Mouse (Mus musculus): ENCODE results near the gene Acsl5. TPM values are rescaled to one million over a fixed set of nuclear protein-coding genes. Genes with fewer than 3 reads are reported as not detected.

The Acsl5 gene
- total RNA-seq, 1 experiment: 17.1 TPM

DNA sequence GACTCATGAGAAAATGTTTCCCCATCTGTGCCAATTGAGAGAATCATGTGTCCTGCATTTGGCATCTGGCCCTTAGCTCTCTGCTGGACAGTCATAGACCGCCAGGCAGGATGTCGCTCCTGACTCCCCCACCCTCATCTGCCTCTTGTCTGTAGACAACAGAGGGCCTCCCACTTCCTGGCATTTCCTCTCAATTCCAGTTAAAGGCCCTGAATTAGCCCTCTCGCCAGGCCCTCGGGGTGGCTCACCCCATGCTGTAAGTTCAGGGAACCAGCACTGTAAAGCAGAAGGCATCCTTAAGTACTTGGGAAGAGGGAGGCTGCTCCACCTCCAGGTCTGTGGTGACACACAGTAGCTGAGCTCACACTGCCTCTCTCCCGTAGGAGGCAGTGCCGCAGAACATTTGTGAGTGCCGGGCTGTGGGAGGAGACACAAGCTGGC lies 6.9 kb upstream of the Acsl5 start:
- H3K9ac ChIP-seq (ENCODE audit: insufficient read depth, low read depth, low read length, poor library complexity, severe bottlenecking): no peak overlapping the region
- no peaks in the 10 kb centered on the region for H3K4me1 ChIP-seq (ENCODE audit: control insufficient read depth in 2 of 2, insufficient read depth in 2 of 2, low read length in 2 of 2, poor library complexity in 1 of 2)
- H3K36me3 ChIP-seq (ENCODE audit: control insufficient read depth, insufficient read depth, low read length, poor library complexity, severe bottlenecking): no peaks in the 10 kb centered on the region
- no peaks in the 10 kb centered on the region for H3K9me3 ChIP-seq (ENCODE audit: control insufficient read depth, insufficient read depth, low read depth, low read length)
- no peak for TF ChIP-seq ZNF384 (IDR thresholded peaks at IDR 0.05; ENCODE audit: low read depth, low read length)
- no peak for DNase-seq (ENCODE audit: low read depth, low spot score)
- no peak overlapping the region for H3K4me3 ChIP-seq (ENCODE audit: insufficient read depth in 1 of 2, low read depth in 1 of 2, low read length in 2 of 2, poor library complexity in 1 of 2, severe bottlenecking in 1 of 2)
- in situ Hi-C loops (cut with MboI; ENCODE audit: low sequenced_read_pairs in 2 of 2, unreplicated experiment in 2 of 2): no loop called here
- no peak overlapping the region for H3K27ac ChIP-seq (ENCODE audit: insufficient read depth, low read depth, low read length, poor library complexity, severe bottlenecking)

DNA sequence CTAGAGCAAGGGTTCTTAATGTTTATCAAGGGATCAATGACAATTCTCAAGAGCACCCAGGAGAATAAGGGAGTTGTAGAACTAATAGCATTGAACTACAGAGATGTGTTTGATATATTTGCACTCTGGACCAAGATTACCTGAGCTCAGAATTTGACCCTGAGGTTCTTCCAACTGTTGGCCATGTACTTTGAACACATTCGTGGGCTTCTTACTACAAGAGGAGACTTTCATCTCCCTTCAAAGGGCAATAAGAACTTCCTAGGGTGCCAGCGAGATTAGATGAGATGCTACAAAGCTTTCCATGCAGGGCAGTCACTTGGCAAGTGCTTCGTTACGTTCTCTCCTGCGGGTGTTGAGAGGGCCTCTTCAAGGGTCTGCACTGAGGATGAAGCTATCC lies 4.2 kb upstream of the Acsl5 start:
- Histone ChIP-seq H3K9ac (ENCODE audit: insufficient read depth, low read depth, low read length, poor library complexity, severe bottlenecking) (no peak overlapping the region), H3K27ac (ENCODE audit: insufficient read depth, low read depth, low read length, poor library complexity, severe bottlenecking) (no peak overlapping the region)
- in situ Hi-C loops (cut with MboI; ENCODE audit: low sequenced_read_pairs in 2 of 2, unreplicated experiment in 2 of 2): no loop called here

DNA sequence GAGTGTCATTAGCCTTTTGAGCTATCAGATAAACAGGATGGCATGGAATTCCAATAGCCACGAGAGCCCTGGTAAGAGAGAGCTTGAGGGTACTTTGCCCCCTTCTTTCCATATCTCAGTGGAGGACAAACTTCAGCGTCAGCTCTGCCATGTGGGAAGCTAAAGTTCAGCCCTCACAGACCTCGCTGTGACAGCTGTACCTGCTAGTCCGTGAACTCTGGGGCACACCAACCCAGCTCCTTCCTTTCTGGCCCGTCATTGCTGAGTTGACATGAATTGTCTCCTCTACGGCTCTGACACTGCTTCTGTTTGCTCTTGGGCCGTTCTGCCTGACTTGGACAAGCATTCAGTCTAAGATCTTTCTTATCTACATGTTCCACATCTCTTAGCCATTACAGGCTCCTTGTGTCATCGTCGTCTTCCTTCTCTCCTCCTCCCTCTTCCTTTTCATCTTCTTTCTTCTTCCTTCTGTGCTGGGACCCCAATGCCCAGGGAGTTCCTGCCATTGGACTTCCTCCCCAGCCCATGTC lies 3.7 kb upstream of the Acsl5 start:
- Histone ChIP-seq H3K27ac (ENCODE audit: insufficient read depth, low read depth, low read length, poor library complexity, severe bottlenecking) (no peak overlapping the region), H3K4me1 (ENCODE audit: control insufficient read depth in 2 of 2, insufficient read depth in 2 of 2, low read length in 2 of 2, poor library complexity in 1 of 2) (peaks cover 0 to 2% of the 10 kb centered on the region in 2 experiments; a peak in 1 of 4 replicates), H3K9me3 (ENCODE audit: control insufficient read depth, insufficient read depth, low read depth, low read length) (no peaks in the 10 kb centered on the region), H3K4me3 (ENCODE audit: insufficient read depth in 1 of 2, low read depth in 1 of 2, low read length in 2 of 2, poor library complexity in 1 of 2, severe bottlenecking in 1 of 2) (no peak overlapping the region), H3K36me3 (ENCODE audit: control insufficient read depth, insufficient read depth, low read length, poor library complexity, severe bottlenecking) (no peaks in the 10 kb centered on the region), H3K9ac (ENCODE audit: insufficient read depth, low read depth, low read length, poor library complexity, severe bottlenecking) (no peak overlapping the region)
- TF ChIP-seq HCFC1 (IDR thresholded peaks at IDR 0.05; ENCODE audit: borderline replicate concordance, insufficient read depth, low read length): no peak
- no peak for TF ChIP-seq ZNF384 (IDR thresholded peaks at IDR 0.05; ENCODE audit: low read depth, low read length)
- TF ChIP-seq ZC3H11A (IDR thresholded peaks at IDR 0.05; ENCODE audit: borderline replicate concordance, low read depth, low read length): no peak
- TF ChIP-seq MAFK (IDR thresholded peaks at IDR 0.05; ENCODE audit: insufficient read depth, low read depth, low read length): no peak
- no peak for TF ChIP-seq CHD2 (IDR thresholded peaks at IDR 0.05; ENCODE audit: low read depth, low read length)
- in situ Hi-C loops (cut with MboI; ENCODE audit: low sequenced_read_pairs in 2 of 2, unreplicated experiment in 2 of 2): no loop called here
- DNase-seq (ENCODE audit: low read depth, low spot score): no peak

More for the DNA sequence above, 4.2 kb upstream of the Acsl5 start:
- no peak for TF ChIP-seq MAFK (IDR thresholded peaks at IDR 0.05; ENCODE audit: insufficient read depth, low read depth, low read length)
- TF ChIP-seq CHD2 (IDR thresholded peaks at IDR 0.05; ENCODE audit: low read depth, low read length): no peak
- TF ChIP-seq ZC3H11A (IDR thresholded peaks at IDR 0.05; ENCODE audit: borderline replicate concordance, low read depth, low read length): no peak
- TF ChIP-seq ZNF384 (IDR thresholded peaks at IDR 0.05; ENCODE audit: low read depth, low read length): no peak
- TF ChIP-seq HCFC1 (IDR thresholded peaks at IDR 0.05; ENCODE audit: borderline replicate concordance, insufficient read depth, low read length): no peak
- Histone ChIP-seq H3K4me1 (ENCODE audit: control insufficient read depth in 2 of 2, insufficient read depth in 2 of 2, low read length in 2 of 2, poor library complexity in 1 of 2) (no peaks in the 10 kb centered on the region), H3K4me3 (ENCODE audit: insufficient read depth in 1 of 2, low read depth in 1 of 2, low read length in 2 of 2, poor library complexity in 1 of 2, severe bottlenecking in 1 of 2) (no peak overlapping the region), H3K36me3 (ENCODE audit: control insufficient read depth, insufficient read depth, low read length, poor library complexity, severe bottlenecking) (no peaks in the 10 kb centered on the region), H3K9me3 (ENCODE audit: control insufficient read depth, insufficient read depth, low read depth, low read length) (no peaks in the 10 kb centered on the region)
- DNase-seq (ENCODE audit: low read depth, low spot score): no peak

DNA sequence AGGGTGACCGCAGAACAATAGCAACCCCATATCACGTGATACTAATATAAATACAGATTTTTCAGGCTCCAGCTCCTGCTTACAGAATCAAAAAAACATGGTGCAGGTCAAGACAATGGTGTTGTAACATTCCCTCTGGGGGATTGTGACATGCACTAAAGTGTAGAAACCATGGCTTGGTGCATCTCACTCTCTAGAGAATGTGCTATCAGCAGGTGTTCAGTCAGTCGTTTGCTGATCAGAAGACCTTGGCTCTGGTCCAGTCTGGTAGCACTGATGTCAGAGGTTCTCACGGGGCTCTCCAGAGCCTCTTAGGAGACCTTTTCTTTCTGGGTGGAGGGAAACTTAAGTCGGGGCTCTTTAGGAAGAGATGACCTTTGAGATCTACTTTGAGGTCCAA lies 1.3 kb upstream of the Acsl5 start:
- no peaks in the 10 kb centered on the region for H3K36me3 ChIP-seq (ENCODE audit: control insufficient read depth, insufficient read depth, low read length, poor library complexity, severe bottlenecking)
- TF ChIP-seq ZNF384 (IDR thresholded peaks at IDR 0.05; ENCODE audit: low read depth, low read length) (no peak), CHD2 (IDR thresholded peaks at IDR 0.05; ENCODE audit: low read depth, low read length) (no peak), ZC3H11A (IDR thresholded peaks at IDR 0.05; ENCODE audit: borderline replicate concordance, low read depth, low read length) (no peak), MAFK (IDR thresholded peaks at IDR 0.05; ENCODE audit: insufficient read depth, low read depth, low read length) (no peak)
- no peak overlapping the region for H3K9ac ChIP-seq (ENCODE audit: insufficient read depth, low read depth, low read length, poor library complexity, severe bottlenecking)
- peaks cover 0 to 8% of the 10 kb centered on the region in 2 experiments; a peak in 2 of 4 replicates for H3K4me1 ChIP-seq (ENCODE audit: control insufficient read depth in 2 of 2, insufficient read depth in 2 of 2, low read length in 2 of 2, poor library complexity in 1 of 2)
- no peak overlapping the region for H3K27ac ChIP-seq (ENCODE audit: insufficient read depth, low read depth, low read length, poor library complexity, severe bottlenecking)
- no peaks in the 10 kb centered on the region for H3K9me3 ChIP-seq (ENCODE audit: control insufficient read depth, insufficient read depth, low read depth, low read length)
- H3K4me3 ChIP-seq (ENCODE audit: insufficient read depth in 1 of 2, low read depth in 1 of 2, low read length in 2 of 2, poor library complexity in 1 of 2, severe bottlenecking in 1 of 2): no peak overlapping the region
- no peak for DNase-seq (ENCODE audit: low read depth, low spot score)
- in situ Hi-C loops (cut with MboI; ENCODE audit: low sequenced_read_pairs in 2 of 2, unreplicated experiment in 2 of 2): no loop called here

DNA sequence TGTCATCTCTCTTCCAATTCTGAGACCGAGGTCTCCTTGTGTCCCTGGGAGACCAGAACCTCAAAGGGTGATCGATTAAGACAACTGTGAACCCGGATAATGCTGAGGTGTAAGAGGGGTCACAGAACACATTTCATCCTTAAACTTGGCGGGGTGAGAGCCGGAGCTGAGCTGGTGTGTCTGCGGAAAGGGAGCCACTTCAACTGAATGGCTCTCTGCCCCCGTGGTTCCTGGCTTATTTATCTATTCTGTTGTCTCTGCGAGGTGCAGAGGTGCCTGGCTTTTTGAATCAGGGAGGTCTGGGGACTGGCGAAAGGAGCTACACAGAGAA lies 1.5 kb downstream of the Acsl5 start:
- Histone ChIP-seq H3K27ac (ENCODE audit: insufficient read depth, low read depth, low read length, poor library complexity, severe bottlenecking) (no peak overlapping the region), H3K9me3 (ENCODE audit: control insufficient read depth, insufficient read depth, low read depth, low read length) (no peaks in the 10 kb centered on the region), H3K4me3 (ENCODE audit: insufficient read depth in 1 of 2, low read depth in 1 of 2, low read length in 2 of 2, poor library complexity in 1 of 2, severe bottlenecking in 1 of 2) (peak overlapping the region; percentile 62 to 72), H3K36me3 (ENCODE audit: control insufficient read depth, insufficient read depth, low read length, poor library complexity, severe bottlenecking) (no peaks in the 10 kb centered on the region), H3K9ac (ENCODE audit: insufficient read depth, low read depth, low read length, poor library complexity, severe bottlenecking) (peak overlapping the region; percentile 17; the same call in 1 of the 2 replicates), H3K4me1 (ENCODE audit: control insufficient read depth in 2 of 2, insufficient read depth in 2 of 2, low read length in 2 of 2, poor library complexity in 1 of 2) (peaks cover 0 to 16% of the 10 kb centered on the region in 2 experiments; a peak in 2 of 4 replicates)
- TF ChIP-seq CHD2 (IDR thresholded peaks at IDR 0.05; ENCODE audit: low read depth, low read length): no peak
- TF ChIP-seq ZC3H11A (IDR thresholded peaks at IDR 0.05; ENCODE audit: borderline replicate concordance, low read depth, low read length): no peak
- TF ChIP-seq ZNF384 (IDR thresholded peaks at IDR 0.05; ENCODE audit: low read depth, low read length): no peak
- TF ChIP-seq MAFK (IDR thresholded peaks at IDR 0.05; ENCODE audit: insufficient read depth, low read depth, low read length): no peak
- no peak for TF ChIP-seq HCFC1 (IDR thresholded peaks at IDR 0.05; ENCODE audit: borderline replicate concordance, insufficient read depth, low read length)
- no peak for DNase-seq (ENCODE audit: low read depth, low spot score)
- in situ Hi-C loops (cut with MboI; ENCODE audit: low sequenced_read_pairs in 2 of 2, unreplicated experiment in 2 of 2): no loop called here
